Mouse (Mus musculus) adrenal gland, postnatal 25 days (tissue): ENCODE data around the gene D2hgdh. TPM values are rescaled to one million over a fixed set of nuclear protein-coding genes. Genes with fewer than 3 reads are reported as not detected.
"Not testable (repeated sequence)": the region's sequence is repeated elsewhere in the genome, so short reads cannot be mapped to it uniquely, and the experiment has no call there.

Experiments used
- DNase-seq: peaks from one replicate; pipeline ENCODE4 v3.0.0; 2021; ENCODE audit warnings: mixed read lengths
- total RNA-seq: library from RNA; stranded (reverse); gene quantifications from 2 replicates; pipeline ENCODE4 v1.2.3, GENCODE M21; 2021

D2hgdh gene
- total RNA-seq, 1 experiment from 2014 or later, result 61.4 TPM

GRCm38 (mm10) chr1:93826540-93826835, 1.8 kb downstream of the D2hgdh start:
- no peak for DNase-seq

- DNase-seq, result not testable (repeated sequence)
Observed at GRCm38 (mm10) chr1:93832754-93833360, 8.1 kb downstream of the D2hgdh start.

GRCm38 (mm10) chr1:93834671-93835150, 10.0 kb downstream of the D2hgdh start:
- no peak for DNase-seq

- DNase-seq, result no peak
Observed at GRCm38 (mm10) chr1:93835211-93835610, 10.5 kb downstream of the D2hgdh start.

- no peak for DNase-seq
Observed at GRCm38 (mm10) chr1:93835876-93836531, 11.3 kb downstream of the D2hgdh start.

- no peak for DNase-seq
Observed at GRCm38 (mm10) chr1:93836532-93836913, 11.8 kb downstream of the D2hgdh start.

GRCm38 (mm10) chr1:93837335-93837734, 12.6 kb downstream of the D2hgdh start:
- no peak for DNase-seq

GRCm38 (mm10) chr1:93838569-93838968, 13.9 kb downstream of the D2hgdh start:
- not testable (repeated sequence) for DNase-seq

GRCm38 (mm10) chr1:93845766-93846366, 21.2 kb downstream of the D2hgdh start:
- not testable (repeated sequence) for DNase-seq

GRCm38 (mm10) chr1:93855790-93856189, 31.1 kb downstream of the D2hgdh start:
- not testable (repeated sequence) for DNase-seq

GRCm38 (mm10) chr1:93857370-93857769, 32.7 kb downstream of the D2hgdh start:
- DNase-seq, result no peak

- no peak for DNase-seq
Observed at GRCm38 (mm10) chr1:93857991-93858390, 33.3 kb downstream of the D2hgdh start.

GRCm38 (mm10) chr1:93859619-93860018, 34.9 kb downstream of the D2hgdh start:
- no peak for DNase-seq

GRCm38 (mm10) chr1:93861048-93861447, 36.3 kb downstream of the D2hgdh start, which contains the start of gene Gal3st2:
Gene Gal3st2 (plus strand): TSS chr1:93861306.
- not testable (repeated sequence) for DNase-seq

- DNase-seq, result not testable (repeated sequence)
Observed at GRCm38 (mm10) chr1:93871594-93872105, 46.9 kb downstream of the D2hgdh start.

GRCm38 (mm10) chr1:93874405-93874804, 49.7 kb downstream of the D2hgdh start:
- not testable (repeated sequence) for DNase-seq

GRCm38 (mm10) chr1:93881778-93882177, 57.1 kb downstream of the D2hgdh start:
- not testable (repeated sequence) for DNase-seq

- not testable (repeated sequence) for DNase-seq
Observed at GRCm38 (mm10) chr1:93890936-93891335, 66.2 kb downstream of the D2hgdh start.

- not testable (repeated sequence) for DNase-seq
Observed at GRCm38 (mm10) chr1:93897395-93897794, 72.7 kb downstream of the D2hgdh start.

- DNase-seq, result not testable (repeated sequence)
Observed at GRCm38 (mm10) chr1:93901291-93901690, 76.6 kb downstream of the D2hgdh start.
